Mouse (Mus musculus): Measurements from ENCODE around the gene Cep162.

DNA sequence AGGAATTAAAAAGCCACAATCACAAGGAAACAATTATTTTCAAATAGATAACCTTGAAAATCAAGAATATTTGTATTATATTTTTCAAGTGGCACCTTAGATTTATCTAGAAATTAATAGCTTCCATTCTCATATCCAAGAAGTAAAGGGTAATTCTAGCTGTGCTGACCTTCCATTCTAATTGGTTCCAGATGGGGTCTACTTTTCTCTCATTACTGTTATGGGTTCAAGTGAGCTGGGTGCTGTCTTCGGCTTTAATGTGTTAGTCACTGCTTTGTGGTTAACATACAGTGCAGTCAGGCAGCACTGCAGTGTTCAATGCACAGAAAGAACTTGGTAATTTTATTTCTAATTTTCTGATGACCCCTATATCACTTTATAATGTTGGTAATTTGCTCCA lies 61.6 kb downstream of the Cep162 start:
- TF ChIP-seq POLR2A (IDR thresholded peaks at IDR 0.05; ENCODE audit: low read depth, low read length) (no peak), CTCF (IDR thresholded peaks at IDR 0.05; ENCODE audit: extremely low read depth, insufficient read depth, insufficient read length, insufficient replicate concordance) (no peak)
